Mouse (Mus musculus) thymus, adult 2 months (tissue): ENCODE measurements at regions not wholly inside any gene's neighbourhood (a gene's known extent, or its start where the extent isn't known, plus 50 kb on each side); places are given as distances from the start of the nearest gene placed in this dataset.

Experiments used
- CTCF ChIP-seq: fragments of 200-500 bp; IDR thresholded peaks from 2 replicates; pipeline ENCODE4 v1.5.1; 2012; ENCODE audit warnings: mild to moderate bottlenecking, control low read depth, low read length, moderate library complexity, borderline replicate concordance; ENCODE audit not compliant: control insufficient read depth, poor library complexity, insufficient read depth; ENCODE audit errors: extremely low read depth
- POLR2A ChIP-seq: fragments of 200-500 bp; IDR thresholded peaks from 2 replicates; pipeline ENCODE4 v1.6.1; 2012; ENCODE audit warnings: mild to moderate bottlenecking, low read length, control low read depth, moderate library complexity; ENCODE audit not compliant: control insufficient read depth, poor library complexity, insufficient read depth; ENCODE audit errors: extremely low read depth

DNA sequence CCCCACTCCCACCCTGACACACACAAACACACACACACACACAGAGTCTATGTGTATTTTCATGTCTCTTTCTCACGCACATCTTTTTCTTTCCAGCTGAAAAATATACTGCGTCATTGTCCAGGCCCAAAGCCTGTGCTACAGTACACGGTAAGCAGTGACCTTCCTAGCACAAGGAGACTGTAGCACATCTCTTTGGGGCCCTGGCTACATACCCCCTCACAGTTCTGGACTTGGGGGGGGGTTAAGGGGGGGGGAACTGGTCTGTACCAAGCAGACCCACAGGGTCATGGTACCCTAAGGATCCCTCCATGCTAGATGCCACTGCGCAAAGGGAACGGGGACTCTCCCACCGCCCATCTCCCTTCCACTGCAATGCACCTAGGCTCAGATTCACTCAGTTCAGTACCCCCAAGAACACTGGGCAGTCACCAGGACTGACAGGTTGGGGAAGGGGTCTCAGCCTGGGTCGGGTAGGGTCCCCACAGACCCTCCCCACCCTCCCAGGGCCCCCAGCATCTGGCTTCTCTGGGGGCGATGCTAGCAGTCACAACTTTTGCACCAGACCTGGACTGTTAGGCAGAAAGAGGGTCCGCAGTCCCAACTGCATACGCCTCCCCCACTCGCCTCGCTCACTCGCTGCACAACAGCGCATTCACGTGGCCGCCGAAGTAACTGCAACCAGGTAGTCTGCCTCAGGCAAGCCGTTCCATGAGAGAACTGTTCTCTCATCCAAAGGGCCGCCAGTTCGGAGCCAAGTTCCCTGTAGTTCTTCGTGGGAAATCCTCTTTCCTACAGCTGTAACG is 91.3 kb downstream of the Edn3 start:
- TF ChIP-seq POLR2A: no peak
- peak; percentile 69; the same call in 1 of the 2 replicates for TF ChIP-seq CTCF
